Mouse (Mus musculus) embryonic fibroblast, embryonic 13.5 days (primary cell): Measurements from ENCODE around the gene D430019H16Rik. TPM values are rescaled to one million over a fixed set of nuclear protein-coding genes. Genes with fewer than 3 reads are reported as not detected.
A peak's percentile ranks its signal among the peaks of the same experiment; 100 is the strongest.

ENCODE experiments used
- H3K27ac ChIP-seq: 2 replicates; pipeline ENCODE4 v1.5.1; 2012; ENCODE audit warnings: low read length, control low read depth, inconsistent platforms; ENCODE audit not compliant: insufficient read depth
- H3K4me1 ChIP-seq: 2 replicates; pipeline ENCODE4 v1.6.1; 2011; ENCODE audit warnings: low read length; ENCODE audit not compliant: control insufficient read depth, insufficient read depth
- H3K4me3 ChIP-seq: 2 replicates; pipeline ENCODE4 v1.5.1; 2011; ENCODE audit warnings: mild to moderate bottlenecking, control low read depth, low read length; ENCODE audit not compliant: insufficient read depth
- CTCF ChIP-seq: IDR thresholded peaks from 2 replicates; pipeline ENCODE4 v1.5.1; 2011; ENCODE audit warnings: mild to moderate bottlenecking, control low read depth, low read length, moderate library complexity, borderline replicate concordance; ENCODE audit not compliant: insufficient read depth
- POLR2A ChIP-seq: IDR thresholded peaks from 2 replicates; pipeline ENCODE4 v1.6.1; 2011; ENCODE audit warnings: low read depth, mild to moderate bottlenecking, control low read depth, low read length, moderate library complexity
- polyA plus RNA-seq: library from polyadenylated mRNA; stranded (reverse); fragments of >200 nt; gene quantifications from 2 replicates; pipeline ENCODE4 v1.2.4, GENCODE M21; 2011; ENCODE audit warnings: low read depth; ENCODE audit not compliant: missing spikeins, insufficient read length

D430019H16Rik gene
- polyA plus RNA-seq, 1 experiment = 2.2 TPM

DNA sequence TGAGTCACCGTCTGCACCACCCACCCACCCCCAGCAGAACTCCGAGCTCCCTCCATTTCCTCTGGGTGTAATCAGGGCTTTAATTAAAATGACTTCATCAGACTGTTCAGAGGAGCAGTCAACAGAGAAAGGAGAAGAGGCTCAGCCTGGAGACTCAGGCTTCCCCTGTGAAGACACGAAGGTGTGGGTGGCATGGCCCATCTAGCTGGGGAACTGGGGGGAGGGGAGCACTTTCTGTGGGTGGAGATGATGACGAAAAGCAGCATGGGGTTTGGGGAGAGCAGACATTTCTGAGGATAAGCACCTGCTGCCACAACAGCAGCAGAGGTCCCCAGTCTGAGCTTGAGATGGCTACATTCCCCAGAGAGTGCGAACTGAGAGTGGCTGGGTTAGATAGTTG is 10.1 kb upstream of the D430019H16Rik start:
- no peak overlapping the region for H3K4me3 ChIP-seq
- no peaks in the 10 kb centered on the region for H3K4me1 ChIP-seq
- no peak for TF ChIP-seq CTCF
- no peak overlapping the region for H3K27ac ChIP-seq

DNA sequence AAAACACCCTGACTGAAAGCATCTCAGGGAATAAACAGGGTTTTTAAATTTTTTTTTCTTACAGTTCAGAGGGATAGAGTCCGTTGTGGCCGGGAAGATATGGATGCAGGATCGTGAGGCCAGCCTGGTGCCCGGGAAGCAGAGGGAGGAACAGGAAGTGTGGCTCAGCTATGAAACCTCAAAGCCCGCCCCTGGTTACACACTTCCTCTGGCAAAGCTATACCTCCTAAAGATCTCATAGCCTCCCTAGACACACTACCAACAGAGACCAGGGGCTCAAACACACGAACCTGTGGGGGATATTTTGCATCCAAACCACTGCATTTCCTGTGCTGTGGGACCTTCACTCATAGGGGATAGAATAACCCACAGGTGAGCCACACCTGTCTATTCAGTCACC is 7.9 kb upstream of the D430019H16Rik start:
- Histone ChIP-seq H3K4me3 (no peak overlapping the region), H3K27ac (no peak overlapping the region), H3K4me1 (no peaks in the 10 kb centered on the region)
- TF ChIP-seq CTCF (no peak), POLR2A (no peak)

GRCm38 (mm10) chr12:105449239-105449638 is 4.4 kb upstream of the D430019H16Rik start:
- no peak for TF ChIP-seq CTCF
- no peak for TF ChIP-seq POLR2A
- H3K27ac ChIP-seq = no peak overlapping the region
- H3K4me1 ChIP-seq = no peaks in the 10 kb centered on the region
- no peak overlapping the region for H3K4me3 ChIP-seq

- TF ChIP-seq POLR2A (no peak), CTCF (no peak)
- H3K4me3 ChIP-seq = peak overlapping the region; percentile 43
- H3K27ac ChIP-seq = no peak overlapping the region
- no peaks in the 10 kb centered on the region for H3K4me1 ChIP-seq
Measured at GRCm38 (mm10) chr12:105454258-105455062, 804 bp downstream of the D430019H16Rik start.

DNA sequence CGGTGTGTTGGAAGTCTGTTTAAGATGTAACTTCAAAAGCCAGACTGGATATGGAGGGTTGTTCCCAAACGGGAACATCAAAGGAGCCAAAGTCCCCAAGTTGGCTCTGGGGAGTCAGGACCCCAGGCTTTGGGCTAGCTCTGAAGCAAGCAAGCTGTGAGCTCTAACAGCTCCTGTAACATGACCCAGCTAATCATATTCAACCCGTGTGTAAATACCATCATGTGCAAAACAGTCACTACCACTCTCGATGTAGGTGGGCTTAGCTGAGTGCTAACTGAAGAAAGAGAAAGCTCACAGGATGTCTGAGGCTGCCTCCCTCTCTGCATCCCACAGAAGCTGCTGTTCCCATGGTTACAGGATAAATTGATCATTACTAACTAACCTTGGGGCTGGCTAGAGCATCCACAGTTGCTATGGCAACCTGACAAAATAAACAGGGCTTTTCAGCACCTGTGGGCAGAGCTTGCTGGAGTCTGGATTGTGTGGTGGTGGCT is 1.5 kb downstream of the D430019H16Rik start:
- TF ChIP-seq POLR2A = no peak
- no peak for TF ChIP-seq CTCF
- H3K4me3 ChIP-seq = no peak overlapping the region
- no peak overlapping the region for H3K27ac ChIP-seq
- no peaks in the 10 kb centered on the region for H3K4me1 ChIP-seq

DNA sequence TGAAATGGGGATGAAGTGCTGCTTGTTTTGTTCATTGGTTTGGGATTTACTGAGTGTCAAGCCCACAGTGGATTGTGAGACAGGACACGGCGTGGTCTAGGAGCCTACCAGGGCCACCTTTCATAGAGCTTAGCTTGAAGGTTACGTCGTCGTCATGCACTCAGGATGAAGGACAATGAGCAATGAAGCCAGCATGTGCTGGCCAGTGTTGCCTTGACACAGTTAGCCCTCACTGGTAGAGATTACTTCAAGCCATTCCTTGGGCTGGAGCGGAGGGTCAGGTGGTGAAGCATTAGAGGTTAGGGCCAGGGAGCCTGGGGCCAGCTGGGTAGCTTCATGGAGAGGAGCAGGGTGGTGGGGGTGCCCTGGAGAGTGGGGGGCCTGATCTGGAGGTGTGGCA is 5.1 kb downstream of the D430019H16Rik start:
- no peaks in the 10 kb centered on the region for H3K4me1 ChIP-seq
- no peak overlapping the region for H3K4me3 ChIP-seq
- no peak overlapping the region for H3K27ac ChIP-seq
- TF ChIP-seq CTCF (no peak), POLR2A (no peak)

DNA sequence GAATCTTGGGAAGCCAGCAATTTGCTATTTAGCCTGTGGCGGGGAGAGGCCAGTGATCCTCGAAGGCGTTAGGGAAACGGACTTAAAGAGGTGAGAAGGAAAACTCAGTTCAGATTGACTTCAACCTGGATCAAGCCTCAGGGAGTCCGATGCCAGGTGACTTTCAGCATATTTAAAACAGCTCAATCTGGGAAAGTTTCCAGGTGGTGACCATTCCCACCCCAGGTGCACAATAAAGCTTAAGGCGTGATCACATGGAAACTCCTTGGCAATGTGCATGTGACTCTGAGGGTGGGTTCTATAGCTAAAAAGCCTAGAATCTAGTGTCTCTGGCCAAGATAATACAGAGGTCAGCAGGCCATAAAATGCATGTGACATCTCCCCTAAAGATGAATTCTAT is 7.4 kb downstream of the D430019H16Rik start:
- Histone ChIP-seq H3K27ac (no peak overlapping the region), H3K4me3 (no peak overlapping the region), H3K4me1 (no peaks in the 10 kb centered on the region)
- TF ChIP-seq CTCF (no peak), POLR2A (no peak)

DNA sequence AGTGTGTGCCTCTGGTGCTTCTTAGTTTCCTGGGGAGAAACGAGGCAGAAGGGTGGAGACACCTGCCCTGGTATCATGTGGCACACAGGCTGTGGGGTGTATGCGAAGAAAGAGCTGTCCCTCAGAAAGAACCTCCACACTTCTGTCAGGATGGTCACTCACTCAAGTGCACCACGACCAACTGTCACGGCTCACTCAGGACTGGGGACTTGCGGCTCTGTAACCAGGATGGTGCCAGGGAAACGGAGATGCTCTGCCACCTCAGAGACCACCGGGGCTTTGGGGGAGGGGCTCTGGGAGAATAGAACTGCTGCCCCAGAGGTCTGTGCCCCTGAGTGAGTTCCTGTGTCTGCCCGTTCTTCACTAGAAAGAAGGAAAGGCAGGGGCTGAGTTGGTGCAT is 15.4 kb downstream of the D430019H16Rik start:
- no peak overlapping the region for H3K27ac ChIP-seq
- TF ChIP-seq CTCF (no peak), POLR2A (no peak)

DNA sequence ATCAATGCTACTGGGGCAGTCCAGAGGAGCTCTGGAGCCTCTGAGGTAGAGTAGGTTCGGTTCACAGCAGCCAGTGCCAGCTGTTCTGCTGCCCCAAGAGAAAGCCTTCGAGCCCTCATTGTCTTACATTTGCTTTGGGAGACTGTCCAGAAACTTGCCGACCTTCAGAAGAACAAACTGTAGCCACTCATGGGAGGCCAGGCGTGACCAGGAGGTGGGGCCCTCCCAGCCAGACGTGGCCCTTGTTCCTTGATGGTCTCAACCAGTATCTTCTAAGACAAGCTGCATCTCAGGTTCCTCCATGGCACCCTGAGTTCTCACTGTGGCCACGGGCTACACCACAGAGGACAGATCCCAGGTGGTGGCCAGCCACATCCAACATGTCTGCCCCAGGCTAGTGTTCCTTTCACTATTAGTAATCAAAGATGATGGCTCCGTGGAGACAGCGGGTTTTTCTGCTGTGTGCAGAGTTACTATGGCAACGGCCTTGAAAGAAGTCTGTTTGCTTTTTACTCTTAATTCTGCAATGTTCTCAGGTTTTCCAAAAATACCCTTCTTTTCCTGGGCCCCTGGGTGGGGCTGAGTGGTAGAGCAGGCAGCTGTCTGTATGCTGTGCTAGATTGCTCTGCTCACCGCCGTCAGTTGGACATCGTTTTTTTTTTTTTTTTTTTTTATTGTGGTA is 21.7 kb downstream of the D430019H16Rik start:
- H3K4me1 ChIP-seq = no peaks in the 10 kb centered on the region
- TF ChIP-seq POLR2A (no peak), CTCF (no peak)

More for the DNA sequence above, 15.4 kb downstream of the D430019H16Rik start:
- H3K4me1 ChIP-seq = no peaks in the 10 kb centered on the region
- H3K4me3 ChIP-seq = no peak overlapping the region

GRCm38 (mm10) chr12:105476453-105476852 is 22.8 kb downstream of the D430019H16Rik start:
- Histone ChIP-seq H3K27ac (no peak overlapping the region), H3K4me3 (no peak overlapping the region)

More for the DNA sequence above, 21.7 kb downstream of the D430019H16Rik start:
- Histone ChIP-seq H3K4me3 (no peak overlapping the region), H3K27ac (no peak overlapping the region)

More at GRCm38 (mm10) chr12:105476453-105476852, 22.8 kb downstream of the D430019H16Rik start:
- no peaks in the 10 kb centered on the region for H3K4me1 ChIP-seq
- TF ChIP-seq CTCF (peak; percentile 51; the same call in 1 of the 2 replicates), POLR2A (no peak)
